Mouse (Mus musculus) liver (tissue): ENCODE measurements around the gene Gnptab.
"Not testable (repeated sequence)": the region's sequence is repeated elsewhere in the genome, so short reads cannot be mapped to it uniquely, and the experiment has no call there.

Experiments
- DNase-seq: peaks from one replicate; pipeline ENCODE4 v3.0.0-alpha.2; 2020; ENCODE audit warnings: mixed read lengths

The Gnptab gene

GRCm38 (mm10) chr10:88379013-88379885 lies at the start of gene Gnptab, which contains the start of gene Dram1:
Gene Gnptab, plus strand, starts transcription at chr10:88379132.
Gene Dram1, minus strand, starts transcription at chr10:88379080.
- DNase-seq: peak; percentile 85

- no peak for DNase-seq
Observed at GRCm38 (mm10) chr10:88330695-88331094, 48.2 kb upstream of the Gnptab start.

GRCm38 (mm10) chr10:88340660-88341059 lies 38.3 kb upstream of the Gnptab start:
- no peak for DNase-seq

- DNase-seq: no peak
Observed at GRCm38 (mm10) chr10:88341368-88341767, 37.6 kb upstream of the Gnptab start.

- no peak for DNase-seq
Observed at GRCm38 (mm10) chr10:88345899-88346401, 33.0 kb upstream of the Gnptab start.

- DNase-seq: no peak
Observed at GRCm38 (mm10) chr10:88346454-88347245, 32.3 kb upstream of the Gnptab start.

- DNase-seq: no peak
Observed at GRCm38 (mm10) chr10:88349800-88350199, 29.1 kb upstream of the Gnptab start.

- no peak for DNase-seq
Observed at GRCm38 (mm10) chr10:88350687-88351086, 28.2 kb upstream of the Gnptab start.

GRCm38 (mm10) chr10:88351411-88352103 lies 27.4 kb upstream of the Gnptab start:
- DNase-seq: no peak

- DNase-seq: no peak
Observed at GRCm38 (mm10) chr10:88352549-88352948, 26.4 kb upstream of the Gnptab start.

GRCm38 (mm10) chr10:88354599-88354998 lies 24.3 kb upstream of the Gnptab start:
- DNase-seq: no peak

- DNase-seq: no peak
Observed at GRCm38 (mm10) chr10:88356114-88356982, 22.6 kb upstream of the Gnptab start.

- peak; percentile 76 for DNase-seq
Observed at GRCm38 (mm10) chr10:88356983-88357559, 21.9 kb upstream of the Gnptab start.

- DNase-seq: no peak
Observed at GRCm38 (mm10) chr10:88362218-88362617, 16.7 kb upstream of the Gnptab start.

- no peak for DNase-seq
Observed at GRCm38 (mm10) chr10:88364221-88364620, 14.7 kb upstream of the Gnptab start.

- no peak for DNase-seq
Observed at GRCm38 (mm10) chr10:88369233-88369632, 9.7 kb upstream of the Gnptab start.

- peak; percentile 45 for DNase-seq
Observed at GRCm38 (mm10) chr10:88371793-88372192, 7.1 kb upstream of the Gnptab start.

GRCm38 (mm10) chr10:88372436-88372835 lies 6.5 kb upstream of the Gnptab start:
- no peak for DNase-seq

GRCm38 (mm10) chr10:88372945-88373344 lies 6.0 kb upstream of the Gnptab start:
- DNase-seq: not testable (repeated sequence)

- DNase-seq: no peak
Observed at GRCm38 (mm10) chr10:88374984-88375383, 3.9 kb upstream of the Gnptab start.

GRCm38 (mm10) chr10:88376770-88377169 lies 2.2 kb upstream of the Gnptab start:
- DNase-seq: peak; percentile 82
